Mouse (Mus musculus) cerebellum, adult 9-11 months (tissue): ENCODE results near the gene Il17f.
"Not testable (repeated sequence)": the region's sequence is repeated elsewhere in the genome, so short reads cannot be mapped to it uniquely, and the experiment has no call there.

Experiments
- DNase-seq: peaks from one replicate; pipeline ENCODE4 v3.0.0; 2022

Il17f gene

GRCm38 (mm10) chr1:20778366-20778765 is 12.1 kb downstream of the Il17f start:
- no peak for DNase-seq

- not testable (repeated sequence) for DNase-seq
Measured at GRCm38 (mm10) chr1:20774026-20774730, 16.2 kb downstream of the Il17f start.

GRCm38 (mm10) chr1:20766526-20766925 is 23.9 kb downstream of the Il17f start:
- no peak for DNase-seq

GRCm38 (mm10) chr1:20761411-20761810 is 29.0 kb downstream of the Il17f start:
- no peak for DNase-seq

GRCm38 (mm10) chr1:20760331-20760730 is 30.1 kb downstream of the Il17f start:
- DNase-seq = no peak

- DNase-seq = no peak
Measured at GRCm38 (mm10) chr1:20759799-20760198, 30.6 kb downstream of the Il17f start.

GRCm38 (mm10) chr1:20757586-20757985 is 32.8 kb downstream of the Il17f start:
- no peak for DNase-seq

GRCm38 (mm10) chr1:20754439-20754838 is 36.0 kb downstream of the Il17f start:
- DNase-seq = no peak

GRCm38 (mm10) chr1:20740496-20740998 is 49.9 kb downstream of the Il17f start:
- DNase-seq = no peak

GRCm38 (mm10) chr1:20738483-20738882 is 51.9 kb downstream of the Il17f start:
- no peak for DNase-seq

GRCm38 (mm10) chr1:20736572-20736971 is 53.8 kb downstream of the Il17f start:
- no peak for DNase-seq

- no peak for DNase-seq
Measured at GRCm38 (mm10) chr1:20730903-20731302, 59.5 kb downstream of the Il17f start, which contains the start of gene Il17a. Il17a (plus strand) TSS chr1:20730905.
